Mouse (Mus musculus): ENCODE results near the gene Slc23a3. TPM values are rescaled to one million over a fixed set of nuclear protein-coding genes. Genes with fewer than 3 reads are reported as not detected.

Gene Slc23a3
- polyA plus RNA-seq, 1 experiment = 2.3 TPM

DNA sequence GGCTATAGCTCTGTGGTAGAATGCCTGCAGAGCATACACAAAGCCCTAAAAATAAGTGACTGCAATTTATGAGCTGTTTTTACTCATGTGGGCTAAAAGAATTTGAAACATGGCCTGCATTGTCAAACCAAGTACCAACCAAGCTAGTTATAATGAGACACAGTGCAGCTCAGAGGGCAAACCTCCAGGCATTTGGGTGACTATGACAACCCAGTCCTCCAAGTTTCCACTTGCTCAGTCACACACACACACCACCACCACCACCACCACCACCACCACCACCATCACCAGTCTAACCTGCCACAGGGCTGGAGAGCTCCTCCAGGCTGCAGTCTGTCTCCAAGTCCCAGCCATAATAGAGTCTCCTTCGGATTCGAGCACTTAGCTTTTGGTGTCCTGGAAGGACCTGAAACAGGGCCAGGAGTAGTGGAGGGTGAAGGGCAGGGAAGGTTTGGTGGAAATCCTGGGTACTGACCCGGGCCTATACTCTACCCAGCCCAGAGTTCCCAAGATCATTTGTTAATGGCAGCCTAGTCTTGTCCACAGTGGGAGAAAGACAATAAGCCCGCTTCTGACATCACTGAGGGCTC is 7.0 kb upstream of the Slc23a3 start:
- Histone ChIP-seq H3K4me3 (ENCODE audit: control insufficient read depth, insufficient read depth, low read length) (peak overlapping the region; percentile 84), H3K36me3 (ENCODE audit: control insufficient read depth, insufficient read depth, low read length) (peaks cover 28% of the 10 kb centered on the region), H3K27me3 (ENCODE audit: control insufficient read depth, insufficient read depth, low read length) (no peaks in the 10 kb centered on the region), H3K4me1 (replicated peaks; ENCODE audit: control insufficient read depth, insufficient read depth, low read length) (peaks cover 7% of the 10 kb centered on the region), H3K27ac (ENCODE audit: control insufficient read depth, insufficient read depth, low read length) (peak overlapping the region; percentile 90)
- no peak for DNase-seq
- TF ChIP-seq POLR2A (IDR thresholded peaks at IDR 0.05; ENCODE audit: control insufficient read depth, extremely low read depth, insufficient read depth, low read length, poor library complexity) = no peak
- no peak for TF ChIP-seq CTCF (IDR thresholded peaks at IDR 0.05; ENCODE audit: borderline replicate concordance, control insufficient read depth, extremely low read depth, insufficient read depth, low read length, poor library complexity)
- WGBS = 42% methylated on average over 4 of the region's 4 CpGs

DNA sequence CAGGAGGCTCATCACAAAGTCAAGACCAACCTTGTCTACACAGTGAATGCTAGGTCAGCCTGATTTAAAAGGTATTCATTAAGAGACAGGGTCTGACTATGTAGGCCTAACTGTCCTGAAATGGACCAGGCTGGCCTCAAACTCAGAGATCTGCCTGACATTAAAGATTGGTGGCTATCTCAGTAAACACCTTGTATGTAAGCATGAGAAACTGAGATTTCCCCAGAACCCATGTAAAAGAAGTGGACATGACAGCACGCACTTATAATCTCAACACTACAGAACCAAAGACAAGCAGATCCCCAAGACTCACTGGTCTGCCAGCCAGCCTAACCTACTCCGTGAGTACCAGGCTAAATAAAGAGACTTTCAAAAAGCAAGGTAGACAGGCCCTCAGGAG is 4.8 kb upstream of the Slc23a3 start:
- H3K4me3 ChIP-seq (ENCODE audit: control insufficient read depth, insufficient read depth, low read length) = no peak overlapping the region
- no peaks in the 10 kb centered on the region for H3K27me3 ChIP-seq (ENCODE audit: control insufficient read depth, insufficient read depth, low read length)
- no peak overlapping the region for H3K27ac ChIP-seq (ENCODE audit: control insufficient read depth, insufficient read depth, low read length)
- TF ChIP-seq POLR2A (IDR thresholded peaks at IDR 0.05; ENCODE audit: control insufficient read depth, extremely low read depth, insufficient read depth, low read length, poor library complexity) (no peak), CTCF (IDR thresholded peaks at IDR 0.05; ENCODE audit: borderline replicate concordance, control insufficient read depth, extremely low read depth, insufficient read depth, low read length, poor library complexity) (no peak)
- peaks cover 7% of the 10 kb centered on the region for H3K4me1 ChIP-seq (replicated peaks; ENCODE audit: control insufficient read depth, insufficient read depth, low read length)
- 95% methylated on average over 2 of the region's 2 CpGs for WGBS
- DNase-seq = no peak
- H3K36me3 ChIP-seq (ENCODE audit: control insufficient read depth, insufficient read depth, low read length) = peaks cover 27% of the 10 kb centered on the region

GRCm38 (mm10) chr1:75136730-75137129 is 3.0 kb upstream of the Slc23a3 start:
- no peak for DNase-seq
- H3K4me3 ChIP-seq (ENCODE audit: control insufficient read depth, insufficient read depth, low read length) = no peak overlapping the region
- H3K36me3 ChIP-seq (ENCODE audit: control insufficient read depth, insufficient read depth, low read length) = peaks cover 27% of the 10 kb centered on the region
- no peaks in the 10 kb centered on the region for H3K27me3 ChIP-seq (ENCODE audit: control insufficient read depth, insufficient read depth, low read length)
- peaks cover 4% of the 10 kb centered on the region for H3K4me1 ChIP-seq (replicated peaks; ENCODE audit: control insufficient read depth, insufficient read depth, low read length)
- TF ChIP-seq POLR2A (IDR thresholded peaks at IDR 0.05; ENCODE audit: control insufficient read depth, extremely low read depth, insufficient read depth, low read length, poor library complexity) (no peak), CTCF (IDR thresholded peaks at IDR 0.05; ENCODE audit: borderline replicate concordance, control insufficient read depth, extremely low read depth, insufficient read depth, low read length, poor library complexity) (no peak)
- no peak overlapping the region for H3K27ac ChIP-seq (ENCODE audit: control insufficient read depth, insufficient read depth, low read length)
- WGBS = 90% methylated on average over 3 of the region's 3 CpGs

DNA sequence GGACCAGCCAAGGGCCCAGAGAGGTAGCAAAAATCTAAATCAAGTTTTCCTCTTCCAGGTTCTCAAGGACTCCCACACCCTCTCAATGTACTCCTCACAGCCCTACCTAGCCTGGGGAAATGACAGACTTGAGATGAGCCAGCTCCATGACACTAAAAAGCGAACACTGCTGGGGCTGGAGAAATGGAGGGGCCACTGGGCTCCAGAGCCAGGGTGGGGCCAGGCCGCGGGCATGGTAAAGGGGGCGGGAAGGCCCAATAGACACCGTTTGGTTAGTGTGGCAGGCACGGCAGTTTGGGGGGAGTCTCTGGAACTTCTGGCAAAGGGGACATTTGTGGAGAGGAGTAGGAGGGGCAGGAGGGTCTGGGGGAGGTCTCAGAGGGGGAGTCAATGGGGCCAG is 2.6 kb upstream of the Slc23a3 start:
- Histone ChIP-seq H3K4me3 (ENCODE audit: control insufficient read depth, insufficient read depth, low read length) (no peak overlapping the region), H3K27me3 (ENCODE audit: control insufficient read depth, insufficient read depth, low read length) (no peaks in the 10 kb centered on the region), H3K4me1 (replicated peaks; ENCODE audit: control insufficient read depth, insufficient read depth, low read length) (peaks cover 4% of the 10 kb centered on the region), H3K36me3 (ENCODE audit: control insufficient read depth, insufficient read depth, low read length) (peaks cover 27% of the 10 kb centered on the region), H3K27ac (ENCODE audit: control insufficient read depth, insufficient read depth, low read length) (no peak overlapping the region)
- DNase-seq = no peak
- TF ChIP-seq CTCF (IDR thresholded peaks at IDR 0.05; ENCODE audit: borderline replicate concordance, control insufficient read depth, extremely low read depth, insufficient read depth, low read length, poor library complexity) (no peak), POLR2A (IDR thresholded peaks at IDR 0.05; ENCODE audit: control insufficient read depth, extremely low read depth, insufficient read depth, low read length, poor library complexity) (no peak)
- 97% methylated on average over 6 of the region's 6 CpGs for WGBS

- Histone ChIP-seq H3K27ac (ENCODE audit: control insufficient read depth, insufficient read depth, low read length) (no peak overlapping the region), H3K4me3 (ENCODE audit: control insufficient read depth, insufficient read depth, low read length) (no peak overlapping the region), H3K4me1 (replicated peaks; ENCODE audit: control insufficient read depth, insufficient read depth, low read length) (peaks cover 9% of the 10 kb centered on the region), H3K27me3 (ENCODE audit: control insufficient read depth, insufficient read depth, low read length) (no peaks in the 10 kb centered on the region), H3K36me3 (ENCODE audit: control insufficient read depth, insufficient read depth, low read length) (no peaks in the 10 kb centered on the region)
- no peak for DNase-seq
- WGBS = 88% methylated on average over 3 of the region's 3 CpGs
- no peak for TF ChIP-seq POLR2A (IDR thresholded peaks at IDR 0.05; ENCODE audit: control insufficient read depth, extremely low read depth, insufficient read depth, low read length, poor library complexity)
- no peak for TF ChIP-seq CTCF (IDR thresholded peaks at IDR 0.05; ENCODE audit: borderline replicate concordance, control insufficient read depth, extremely low read depth, insufficient read depth, low read length, poor library complexity)
Observed at GRCm38 (mm10) chr1:75128641-75129040, 5.0 kb downstream of the Slc23a3 start.

GRCm38 (mm10) chr1:75125418-75125817 is 8.3 kb downstream of the Slc23a3 start:
- H3K4me1 ChIP-seq (replicated peaks; ENCODE audit: control insufficient read depth, insufficient read depth, low read length) = peaks cover 9% of the 10 kb centered on the region
- WGBS = 45% methylated on average over 5 of the region's 5 CpGs
- H3K4me3 ChIP-seq (ENCODE audit: control insufficient read depth, insufficient read depth, low read length) = no peak overlapping the region

More at GRCm38 (mm10) chr1:75125418-75125817, 8.3 kb downstream of the Slc23a3 start:
- no peak for DNase-seq
- H3K27me3 ChIP-seq (ENCODE audit: control insufficient read depth, insufficient read depth, low read length) = no peaks in the 10 kb centered on the region
- no peaks in the 10 kb centered on the region for H3K36me3 ChIP-seq (ENCODE audit: control insufficient read depth, insufficient read depth, low read length)
- no peak for TF ChIP-seq POLR2A (IDR thresholded peaks at IDR 0.05; ENCODE audit: control insufficient read depth, extremely low read depth, insufficient read depth, low read length, poor library complexity)
- TF ChIP-seq CTCF (IDR thresholded peaks at IDR 0.05; ENCODE audit: borderline replicate concordance, control insufficient read depth, extremely low read depth, insufficient read depth, low read length, poor library complexity) = no peak
- 0 out of 2 replicates have a peak overlapping the region, but pooled peaks have one; percentile 24 for H3K27ac ChIP-seq (ENCODE audit: control insufficient read depth, insufficient read depth, low read length)
